Mouse (Mus musculus): ENCODE measurements around the gene Aplf.
"Not testable (repeated sequence)": the region's sequence is repeated elsewhere in the genome, so short reads cannot be mapped to it uniquely, and the experiment has no call there.

The Aplf gene

GRCm38 (mm10) chr6:87671771-87672517 is at the start of gene Aplf:
Gene Aplf, minus strand, starts transcription at chr6:87672193.
- DNase-seq: peak; percentile 89

- DNase-seq: no peak
Observed at GRCm38 (mm10) chr6:87714091-87714490, 42.1 kb upstream of the Aplf start.

GRCm38 (mm10) chr6:87712311-87712710 is 40.3 kb upstream of the Aplf start:
- DNase-seq: no peak

- DNase-seq: no peak
Observed at GRCm38 (mm10) chr6:87706246-87706645, 34.3 kb upstream of the Aplf start.

- DNase-seq: no peak
Observed at GRCm38 (mm10) chr6:87696544-87696943, 24.6 kb upstream of the Aplf start.

GRCm38 (mm10) chr6:87695947-87696346 is 24.0 kb upstream of the Aplf start:
- DNase-seq: no peak

- DNase-seq: no peak
Observed at GRCm38 (mm10) chr6:87680418-87680817, 8.4 kb upstream of the Aplf start.

- no peak for DNase-seq
Observed at GRCm38 (mm10) chr6:87672661-87673060, 668 bp upstream of the Aplf start.

GRCm38 (mm10) chr6:87671353-87671752 is 640 bp downstream of the Aplf start:
- DNase-seq: no peak

- peak; percentile 40 for DNase-seq
Observed at GRCm38 (mm10) chr6:87669894-87670588, 2.0 kb downstream of the Aplf start.

GRCm38 (mm10) chr6:87668733-87669132 is 3.3 kb downstream of the Aplf start:
- DNase-seq: no peak

- DNase-seq: no peak
Observed at GRCm38 (mm10) chr6:87667804-87668203, 4.2 kb downstream of the Aplf start.

- DNase-seq: no peak
Observed at GRCm38 (mm10) chr6:87663445-87663844, 8.5 kb downstream of the Aplf start.

GRCm38 (mm10) chr6:87662197-87662596 is 9.8 kb downstream of the Aplf start:
- DNase-seq: no peak

- no peak for DNase-seq
Observed at GRCm38 (mm10) chr6:87661707-87662106, 10.3 kb downstream of the Aplf start.

GRCm38 (mm10) chr6:87658816-87659215 is 13.2 kb downstream of the Aplf start:
- no peak for DNase-seq

- no peak for DNase-seq
Observed at GRCm38 (mm10) chr6:87653904-87654638, 17.9 kb downstream of the Aplf start.

GRCm38 (mm10) chr6:87653478-87653877 is 18.5 kb downstream of the Aplf start:
- DNase-seq: no peak

GRCm38 (mm10) chr6:87652670-87653069 is 19.3 kb downstream of the Aplf start:
- DNase-seq: no peak

GRCm38 (mm10) chr6:87651787-87652186 is 20.2 kb downstream of the Aplf start:
- no peak for DNase-seq

- no peak for DNase-seq
Observed at GRCm38 (mm10) chr6:87638134-87638660, 33.8 kb downstream of the Aplf start.

GRCm38 (mm10) chr6:87632176-87632575 is 39.8 kb downstream of the Aplf start:
- no peak for DNase-seq

- DNase-seq: not testable (repeated sequence)
Observed at GRCm38 (mm10) chr6:87628936-87629335, 43.1 kb downstream of the Aplf start.

Data from kidney, adult 18-20 months (tissue).